Comparison of ENCODE assay signal across 7 mouse cellular contexts in genomic region chr10:128194551-128195461, GRCm38 (mm10). TPM values are rescaled to one million over a fixed set of nuclear protein-coding genes. Genes with fewer than 3 reads are reported as not detected.
DNase-seq lines count a peak whose midpoint lies in the region; ATAC-seq and TF ChIP-seq lines count a peak whose summit lies in the region.

No protein-coding gene starts in this region.

- H3K4me2 ChIP-seq in neural tube, embryonic 11.5 days (ENCODE audit: low read depth) = peak overlapping the region; percentile 99
- H3K4me2 ChIP-seq in intestine, embryonic 15.5 days (replicated peaks) = peak overlapping the region; percentile 100

- H3K36me3 ChIP-seq in neural tube, embryonic 11.5 days (ENCODE audit: control insufficient read depth, insufficient read depth, low read length) = no peaks in the 10 kb centered on the region
- no peaks in the 10 kb centered on the region for H3K36me3 ChIP-seq in intestine, embryonic 15.5 days
- no peaks in the 10 kb centered on the region for H3K36me3 ChIP-seq in macrophage (ENCODE audit: inconsistent target)
- no peaks in the 10 kb centered on the region for H3K36me3 ChIP-seq in small intestine, adult 2 months (ENCODE audit: control insufficient read depth, insufficient read depth, low read length)

- no peaks in the 10 kb centered on the region for H3K79me2 ChIP-seq in macrophage (ENCODE audit: inconsistent target)

- TF ChIP-seq CTCF in small intestine, adult 2 months (IDR thresholded peaks at IDR 0.05; ENCODE audit: extremely low read depth, insufficient read length, insufficient replicate concordance, low read depth, low read length) = no peak

- peaks cover 18% of the 10 kb centered on the region for H3K27me3 ChIP-seq in neural tube, embryonic 11.5 days (ENCODE audit: control insufficient read depth, insufficient read depth, low read length)
- peaks cover 14% of the 10 kb centered on the region for H3K27me3 ChIP-seq in intestine, embryonic 15.5 days (replicated peaks)
- 0 out of 2 replicates have a peak, but pooled peaks cover 7% of the 10 kb centered on the region for H3K27me3 ChIP-seq in small intestine, adult 2 months (ENCODE audit: control insufficient read depth, insufficient read depth, low read length)

- no peak overlapping the region for H3K27ac ChIP-seq in neural tube, embryonic 11.5 days (ENCODE audit: low read depth, low read length)
- H3K27ac ChIP-seq in intestine, embryonic 15.5 days = no peak overlapping the region
- H3K27ac ChIP-seq in macrophage = no peak overlapping the region
- no peak overlapping the region for H3K27ac ChIP-seq in small intestine, adult 2 months (ENCODE audit: insufficient read depth, low read depth, low read length)

- WGBS in neural tube, embryonic 11.5 days = under 1% methylated on average over 63 of the region's 79 CpGs
- 1% methylated on average over 72 of the region's 79 CpGs for WGBS in intestine, embryonic 15.5 days
- 2% methylated on average over 72 of the region's 79 CpGs for WGBS in macrophage (ENCODE audit: missing documents)
- 2% methylated on average over 76 of the region's 79 CpGs for WGBS in small intestine, adult 2 months

- H3K9ac ChIP-seq in neural tube, embryonic 11.5 days (ENCODE audit: low read length) = peak overlapping the region; percentile 71
- H3K9ac ChIP-seq in intestine, embryonic 15.5 days = peak overlapping the region; percentile 66

- H3K4me1 ChIP-seq in neural tube, embryonic 11.5 days (ENCODE audit: control insufficient read depth, insufficient read depth, low read length) = 0 out of 2 replicates have a peak, but pooled peaks cover 6% of the 10 kb centered on the region
- H3K4me1 ChIP-seq in intestine, embryonic 15.5 days (replicated peaks) = peaks cover 8% of the 10 kb centered on the region; the same call in 1 of the 2 replicates
- 0 out of 2 replicates have a peak, but pooled peaks cover 6% of the 10 kb centered on the region for H3K4me1 ChIP-seq in small intestine, adult 2 months (ENCODE audit: control insufficient read depth, insufficient read depth, insufficient read length, low read length)

- peak overlapping the region; percentile 69 for H3K4me3 ChIP-seq in neural tube, embryonic 11.5 days (ENCODE audit: low read depth, low read length)
- H3K4me3 ChIP-seq in intestine, embryonic 15.5 days (replicated peaks) = peak overlapping the region; percentile 79
- H3K4me3 ChIP-seq in macrophage (ENCODE audit: inconsistent target) = peak overlapping the region; percentile 34; the same call in 1 of the 2 replicates
- peak overlapping the region; percentile 68 for H3K4me3 ChIP-seq in small intestine, adult 2 months (ENCODE audit: low read depth, low read length)

- no peaks in the 10 kb centered on the region for H3K9me3 ChIP-seq in neural tube, embryonic 11.5 days (ENCODE audit: control insufficient read depth, low read length)
- H3K9me3 ChIP-seq in intestine, embryonic 15.5 days = no peaks in the 10 kb centered on the region

- TF ChIP-seq POLR2A in small intestine, adult 2 months (IDR thresholded peaks at IDR 0.05; ENCODE audit: low read depth, low read length) = no peak

- peak; percentile 18 for DNase-seq in neural tube, embryonic 11.5 days (ENCODE audit: low spot score)
- DNase-seq in neural tube, embryonic 10.5 days (ENCODE audit: extremely low spot score, low spot score) = no peak
- DNase-seq in brain, adult 2 months (ENCODE audit: low read depth, low spot score) = peak; percentile 92

- peak; percentile 84 for ATAC-seq in neural tube, embryonic 11.5 days (ENCODE audit: insufficient read depth, low FRiP score, low TSS enrichment)
- peak; percentile 59 for ATAC-seq in erythroblast, adult 5-6 weeks (replicated peaks; ENCODE audit: low FRiP score, poor library complexity, severe bottlenecking)
- ATAC-seq in intestine, embryonic 15.5 days = peak; percentile 91

RNA-seq across cellular contexts. Expression of gene Gls2, which starts 0.5 kb away (rescaled TPM):
- 1.2 and 1.5 TPM in 2 replicates for polyA plus RNA-seq in neural tube, embryonic 11.5 days (2014; fragmentation: Nextera tagmentation; extraction: Ambion mirVana)
- 3.8 TPM in 2 replicates for total RNA-seq in erythroblast, adult 5-6 weeks (2015; ENCODE audit: low replicate concordance)
- total RNA-seq in erythroblast, adult 5-6 weeks (2017; ENCODE audit: low replicate concordance) = 0.60 and 0.84 TPM in 2 replicates
- 1.8 and 3.3 TPM in 2 replicates for polyA plus RNA-seq in intestine, embryonic 15.5 days (2015; fragmentation: Nextera tagmentation; extraction: Ambion mirVana)
- 10 to 100 TPM in 1 of 26 experiments, 1 to 10 TPM in 6, under 1 TPM in 2, not detected in 17; 0.55 to 20.1 (median 1.7) TPM for total RNA-seq in macrophage (2018; cell fraction: chromatin; rRNA removed)
- under 1 TPM in 7 of 26 experiments, not detected in 19; 0.09 to 0.62 (median 0.23) TPM for total RNA-seq in macrophage (2018; cell fraction: cytosol; rRNA removed)
- total RNA-seq in macrophage (2018; cell fraction: nucleus; rRNA removed) = 1 to 10 TPM in 2 of 26 experiments, under 1 TPM in 5, not detected in 19; 0.35 to 4.1 (median 0.86) TPM
- not detected in 3 replicates for polyA plus RNA-seq in macrophage (2018)
- polyA plus RNA-seq in small intestine, adult 2 months (2012; rRNA removed) = 7.5 and 28.7 TPM in 2 replicates

RNA-seq across cellular contexts. Expression of gene Rbms2, which starts 14.7 kb away (rescaled TPM):
- polyA plus RNA-seq in neural tube, embryonic 11.5 days (2014; fragmentation: Nextera tagmentation; extraction: Ambion mirVana) = 17.9 and 19.9 TPM in 2 replicates
- total RNA-seq in erythroblast, adult 5-6 weeks (2015; ENCODE audit: low replicate concordance) = 1.9 and 5.0 TPM in 2 replicates
- 0.51 and 6.8 TPM in 2 replicates for total RNA-seq in erythroblast, adult 5-6 weeks (2017; ENCODE audit: low replicate concordance)
- 24.8 and 27.0 TPM in 2 replicates for polyA plus RNA-seq in intestine, embryonic 15.5 days (2015; fragmentation: Nextera tagmentation; extraction: Ambion mirVana)
- 10 to 100 TPM; 10.0 to 83.7 (median 34.7) TPM for total RNA-seq in macrophage (2018; cell fraction: chromatin; rRNA removed)
- total RNA-seq in macrophage (2018; cell fraction: cytosol; rRNA removed) = 10 to 100 TPM; 21.5 to 36.4 (median 25.4) TPM
- total RNA-seq in macrophage (2018; cell fraction: nucleus; rRNA removed) = 10 to 100 TPM; 11.7 to 73.4 (median 20.6) TPM
- 18.9 to 45.4 TPM (median 23.8 TPM) in 3 replicates for polyA plus RNA-seq in macrophage (2018)
- 20.8 and 34.9 TPM in 2 replicates for polyA plus RNA-seq in small intestine, adult 2 months (2012; rRNA removed)

RNA-seq across cellular contexts. Expression of gene Spryd4, which starts 16.8 kb away (rescaled TPM):
- polyA plus RNA-seq in neural tube, embryonic 11.5 days (2014; fragmentation: Nextera tagmentation; extraction: Ambion mirVana) = 26.2 and 28.0 TPM in 2 replicates
- total RNA-seq in erythroblast, adult 5-6 weeks (2015; ENCODE audit: low replicate concordance) = 6.3 and 6.7 TPM in 2 replicates
- total RNA-seq in erythroblast, adult 5-6 weeks (2017; ENCODE audit: low replicate concordance) = 1.4 and 3.1 TPM in 2 replicates
- polyA plus RNA-seq in intestine, embryonic 15.5 days (2015; fragmentation: Nextera tagmentation; extraction: Ambion mirVana) = 34.8 and 35.9 TPM in 2 replicates
- total RNA-seq in macrophage (2018; cell fraction: chromatin; rRNA removed) = 1 to 10 TPM in 16 of 26 experiments, under 1 TPM in 3, not detected in 7; 0.67 to 5.1 (median 2.5) TPM
- 1 to 10 TPM; 3.5 to 10.0 (median 7.2) TPM for total RNA-seq in macrophage (2018; cell fraction: cytosol; rRNA removed)
- total RNA-seq in macrophage (2018; cell fraction: nucleus; rRNA removed) = 1 to 10 TPM in 24 of 26 experiments, under 1 TPM in 2; 0.67 to 8.2 (median 3.6) TPM
- polyA plus RNA-seq in macrophage (2018) = 5.3 to 10.6 TPM (median 6.9 TPM) in 3 replicates
- 9.4 and 10.5 TPM in 2 replicates for polyA plus RNA-seq in small intestine, adult 2 months (2012; rRNA removed)

RNA-seq across cellular contexts. Expression of gene Mip, which starts 30.8 kb away (rescaled TPM):
- not detected in 2 replicates for polyA plus RNA-seq in neural tube, embryonic 11.5 days (2014; fragmentation: Nextera tagmentation; extraction: Ambion mirVana)
- not detected in 2 replicates for total RNA-seq in erythroblast, adult 5-6 weeks (2015; ENCODE audit: low replicate concordance)
- total RNA-seq in erythroblast, adult 5-6 weeks (2017; ENCODE audit: low replicate concordance) = 0.84 and 0.85 TPM in 2 replicates
- polyA plus RNA-seq in intestine, embryonic 15.5 days (2015; fragmentation: Nextera tagmentation; extraction: Ambion mirVana) = 0.19 TPM in 1 of 2 replicates, not detected in the other
- total RNA-seq in macrophage (2018; cell fraction: chromatin; rRNA removed) = not detected
- total RNA-seq in macrophage (2018; cell fraction: cytosol; rRNA removed) = not detected
- not detected for total RNA-seq in macrophage (2018; cell fraction: nucleus; rRNA removed)
- not detected in 3 replicates for polyA plus RNA-seq in macrophage (2018)
- not detected in 2 replicates for polyA plus RNA-seq in small intestine, adult 2 months (2012; rRNA removed)

RNA-seq across cellular contexts. Expression of gene Timeless, which starts 37.1 kb away (rescaled TPM):
- polyA plus RNA-seq in neural tube, embryonic 11.5 days (2014; fragmentation: Nextera tagmentation; extraction: Ambion mirVana) = 58.7 and 61.2 TPM in 2 replicates
- total RNA-seq in erythroblast, adult 5-6 weeks (2015; ENCODE audit: low replicate concordance) = 4.0 and 6.3 TPM in 2 replicates
- total RNA-seq in erythroblast, adult 5-6 weeks (2017; ENCODE audit: low replicate concordance) = 39.4 and 44.5 TPM in 2 replicates
- polyA plus RNA-seq in intestine, embryonic 15.5 days (2015; fragmentation: Nextera tagmentation; extraction: Ambion mirVana) = 40.8 and 41.3 TPM in 2 replicates
- 10 to 100 TPM in 18 of 26 experiments, 1 to 10 TPM in 7, under 1 TPM in 1; 0.99 to 87.9 (median 16.9) TPM for total RNA-seq in macrophage (2018; cell fraction: chromatin; rRNA removed)
- total RNA-seq in macrophage (2018; cell fraction: cytosol; rRNA removed) = 10 to 100 TPM in 10 of 26 experiments, 1 to 10 TPM in 16; 1.1 to 20.9 (median 4.0) TPM
- 10 to 100 TPM in 14 of 26 experiments, 1 to 10 TPM in 11, under 1 TPM in 1; 0.98 to 66.0 (median 13.8) TPM for total RNA-seq in macrophage (2018; cell fraction: nucleus; rRNA removed)
- polyA plus RNA-seq in macrophage (2018) = 4.1 to 22.4 TPM (median 9.6 TPM) in 3 replicates
- 1.5 and 2.0 TPM in 2 replicates for polyA plus RNA-seq in small intestine, adult 2 months (2012; rRNA removed)
